Mouse (Mus musculus) kidney, postnatal 0 days (tissue): ENCODE data around the gene Prkn. TPM values are rescaled to one million over a fixed set of nuclear protein-coding genes. Genes with fewer than 3 reads are reported as not detected.

Experiments used
- ATAC-seq: fragments of 200-750 bp; cut with Nextera tagmentation; replicated peaks from 2 replicates; pipeline ENCODE4 v1.8.0; 2017; ENCODE audit warnings: low read depth, moderate number of reproducible peaks, moderate TSS enrichment, moderate library complexity; ENCODE audit not compliant: low FRiP score
- DNase-seq: peaks from one replicate; pipeline ENCODE4 v3.0.0-alpha.2; 2016; ENCODE audit warnings: low spot score
- H3K27ac ChIP-seq: fragments of 300-500 bp; sonication (generic); 2 replicates; pipeline ENCODE4 v1.5.1; 2014; ENCODE audit warnings: mild to moderate bottlenecking
- H3K27me3 ChIP-seq: fragments of 300-500 bp; sonication (generic); 2 replicates; pipeline ENCODE4 v1.6.1; 2014; ENCODE audit warnings: low read length, mixed read lengths; ENCODE audit not compliant: insufficient read depth
- H3K36me3 ChIP-seq: fragments of 300-500 bp; sonication (generic); 2 replicates; pipeline ENCODE4 v1.6.1; 2014; ENCODE audit warnings: low read length, mixed read lengths; ENCODE audit not compliant: insufficient read depth
- H3K4me1 ChIP-seq: fragments of 300-500 bp; sonication (generic); replicated peaks from 2 replicates; pipeline ENCODE4 v1.6.1; 2014; ENCODE audit warnings: antibody characterized with exemption, low read length, mixed read lengths; ENCODE audit not compliant: insufficient read depth
- H3K4me2 ChIP-seq: fragments of 300-500 bp; sonication (generic); 2 replicates; pipeline ENCODE4 v1.6.1; 2014; ENCODE audit warnings: mild to moderate bottlenecking, low read length, moderate library complexity, mixed read lengths
- H3K4me3 ChIP-seq: fragments of 300-500 bp; sonication (generic); replicated peaks from 2 replicates; pipeline ENCODE4 v1.5.1; 2014; ENCODE audit warnings: low read depth, low read length
- H3K9ac ChIP-seq: fragments of 300-500 bp; sonication (generic); 2 replicates; pipeline ENCODE4 v1.6.1; 2014; ENCODE audit warnings: low read depth, low read length
- H3K9me3 ChIP-seq: fragments of 300-500 bp; sonication (generic); replicated peaks from 2 replicates; pipeline ENCODE4 v1.6.1; 2016; ENCODE audit warnings: low read length, inconsistent platforms, mixed read lengths
- CTCF ChIP-seq: IDR thresholded peaks from 2 replicates; pipeline ENCODE4 v1.5.1; 2016; ENCODE audit warnings: antibody characterized with exemption, low read depth, mild to moderate bottlenecking, moderate library complexity
- WGBS: fragments of 180-500 bp; shearing (Covaris S2); extraction: QIAGEN DNeasy Blood & Tissue Kit; methylation state at CpG from one replicate; pipeline ENCODE4 v1.1.7; 2014; 5-methylcytosine and 5-hydroxymethylcytosine counted together
- polyA plus RNA-seq: library from polyadenylated mRNA; unstranded; fragments of >200 nt; fragmentation: Nextera tagmentation; extraction: Ambion mirVana; gene quantifications from 2 replicates; pipeline ENCODE4 v1.2.1, GENCODE M21; 2015

Prkn gene
- polyA plus RNA-seq, 1 experiment from 2014 or later: 3.6 TPM

DNA sequence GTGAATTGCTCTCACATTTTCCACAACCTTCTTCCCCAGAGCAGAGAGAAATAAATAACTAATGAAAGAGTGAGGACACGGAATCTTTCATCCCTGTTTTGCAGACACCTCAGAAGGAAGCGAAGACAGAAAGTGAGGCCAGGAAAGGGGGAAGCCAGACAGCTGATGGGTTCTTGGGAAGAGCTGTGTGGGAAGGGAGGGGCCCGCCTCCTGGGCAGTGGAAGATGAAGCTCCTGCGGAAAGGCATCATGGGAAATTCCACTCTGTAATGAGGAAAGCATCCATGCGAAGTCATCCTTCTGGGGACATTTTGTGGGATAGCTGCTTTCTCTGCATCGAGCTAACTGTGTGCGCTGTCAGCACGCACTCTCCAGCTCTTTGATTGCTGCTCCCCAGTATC is 491.9 kb downstream of the Prkn start:
- Histone ChIP-seq H3K27ac (no peak overlapping the region), H3K9ac (no peak overlapping the region), H3K27me3 (no peaks in the 10 kb centered on the region), H3K9me3 (no peaks in the 10 kb centered on the region), H3K36me3 (no peaks in the 10 kb centered on the region), H3K4me3 (no peak overlapping the region), H3K4me1 (no peaks in the 10 kb centered on the region), H3K4me2 (no peak overlapping the region)
- no peak for ATAC-seq
- TF ChIP-seq CTCF: no peak
- peak; percentile 47 for DNase-seq
- 38% methylated on average over 8 of the region's 8 CpGs for WGBS

DNA sequence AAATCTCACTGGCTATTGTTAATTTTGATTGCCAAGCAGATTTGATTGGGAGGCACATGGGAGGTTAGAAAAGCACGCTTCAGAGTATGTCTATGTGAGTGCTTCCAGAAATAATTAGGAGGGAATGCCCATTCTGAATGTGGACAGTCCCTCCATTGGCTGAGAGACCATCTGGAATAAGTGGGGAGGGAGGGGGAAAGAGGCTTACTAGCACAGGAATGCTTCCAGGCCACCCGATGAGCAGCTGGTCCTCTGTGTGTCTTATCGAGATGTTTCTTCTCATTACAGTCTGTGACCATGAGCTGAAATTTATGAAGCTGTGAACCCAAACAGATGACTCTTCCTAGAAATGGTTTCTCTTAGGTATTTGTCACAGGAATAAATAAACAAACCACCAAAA is 493.6 kb downstream of the Prkn start:
- ATAC-seq: no peak
- Histone ChIP-seq H3K9me3 (no peaks in the 10 kb centered on the region), H3K27ac (no peak overlapping the region), H3K9ac (no peak overlapping the region), H3K36me3 (no peaks in the 10 kb centered on the region), H3K4me2 (no peak overlapping the region), H3K4me1 (no peaks in the 10 kb centered on the region), H3K27me3 (no peaks in the 10 kb centered on the region), H3K4me3 (no peak overlapping the region)
- no peak for DNase-seq
- TF ChIP-seq CTCF: no peak
- WGBS: 65% methylated on average over 3 of the region's 3 CpGs

DNA sequence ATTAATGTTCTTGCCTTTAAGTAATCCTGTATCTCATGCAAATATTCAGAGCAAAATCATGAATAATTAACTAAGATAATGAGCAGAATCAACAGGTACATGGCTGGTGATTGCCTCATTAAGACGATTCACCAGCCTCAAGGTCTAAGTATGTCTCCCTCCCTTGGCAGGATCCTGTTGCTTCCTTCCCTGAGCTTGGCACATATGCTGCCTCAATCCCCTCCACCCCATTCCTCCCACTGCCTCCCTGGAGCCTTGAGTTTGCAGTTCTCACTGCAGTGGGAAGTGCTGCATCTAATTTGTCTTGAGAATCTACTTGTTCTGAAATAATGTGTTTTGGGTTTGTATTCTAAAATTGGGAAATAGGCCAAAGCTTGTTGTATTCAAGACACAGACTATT is 496.0 kb downstream of the Prkn start:
- no peaks in the 10 kb centered on the region for H3K27me3 ChIP-seq
- no peaks in the 10 kb centered on the region for H3K4me1 ChIP-seq
- no peak for ATAC-seq
- H3K4me2 ChIP-seq: no peak overlapping the region
- TF ChIP-seq CTCF: no peak
- H3K9me3 ChIP-seq: no peaks in the 10 kb centered on the region
- H3K4me3 ChIP-seq: no peak overlapping the region
- no peak overlapping the region for H3K9ac ChIP-seq
- H3K36me3 ChIP-seq: no peaks in the 10 kb centered on the region
- 59% methylated on average over 1 of the region's 1 CpGs for WGBS
- DNase-seq: no peak
- no peak overlapping the region for H3K27ac ChIP-seq

DNA sequence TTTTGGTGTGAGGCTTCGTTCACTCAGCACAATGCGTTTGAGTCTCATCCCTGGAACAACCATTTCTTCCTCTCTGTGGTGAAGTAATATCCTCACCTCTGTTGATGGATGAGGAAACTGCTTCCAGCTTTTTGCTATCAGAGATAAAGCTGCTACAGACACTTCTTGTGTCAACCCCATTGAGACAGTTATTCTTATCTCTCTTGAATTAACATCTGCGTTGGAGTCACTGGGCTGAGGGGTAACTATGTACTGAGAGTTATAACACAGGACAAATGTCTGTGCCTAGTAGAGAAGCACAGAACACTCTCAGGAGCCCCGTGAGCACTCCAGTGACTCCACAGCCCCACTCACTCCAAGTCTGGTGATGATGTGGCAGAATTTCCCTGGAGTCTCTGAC is 500.2 kb downstream of the Prkn start:
- no peaks in the 10 kb centered on the region for H3K4me1 ChIP-seq
- no peaks in the 10 kb centered on the region for H3K36me3 ChIP-seq
- DNase-seq (no peak), ATAC-seq (no peak)
- H3K9me3 ChIP-seq: no peaks in the 10 kb centered on the region
- 59% methylated on average over 4 of the region's 4 CpGs for WGBS
- TF ChIP-seq CTCF: no peak
- no peak overlapping the region for H3K9ac ChIP-seq
- no peak overlapping the region for H3K27ac ChIP-seq
- H3K4me2 ChIP-seq: no peak overlapping the region
- H3K27me3 ChIP-seq: no peaks in the 10 kb centered on the region
- H3K4me3 ChIP-seq: no peak overlapping the region

DNA sequence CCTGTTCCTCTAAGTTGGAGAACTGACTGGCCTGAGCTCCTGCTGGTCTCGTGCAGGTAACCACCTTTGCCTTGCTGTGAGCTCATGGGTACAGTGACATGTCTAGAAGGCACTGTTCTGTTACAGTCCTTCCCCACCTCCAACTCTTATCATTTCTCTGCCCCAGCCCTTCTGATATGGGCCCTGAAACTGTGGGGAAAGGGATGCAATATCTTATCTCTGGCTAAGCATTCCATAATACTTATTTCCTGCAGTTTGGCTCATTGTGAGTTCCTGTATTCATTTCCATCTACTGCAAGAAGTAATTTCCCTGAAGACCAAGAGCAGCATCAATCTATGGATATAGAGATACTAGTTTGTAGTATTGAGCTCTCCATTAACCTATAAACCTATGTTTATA is 506.1 kb downstream of the Prkn start:
- no peaks in the 10 kb centered on the region for H3K9me3 ChIP-seq
- no peak overlapping the region for H3K27ac ChIP-seq
- no peak overlapping the region for H3K9ac ChIP-seq
- TF ChIP-seq CTCF: no peak
- H3K4me2 ChIP-seq: no peak overlapping the region
- WGBS: 95% methylated on average over 1 of the region's 1 CpGs
- no peaks in the 10 kb centered on the region for H3K27me3 ChIP-seq
- no peak for ATAC-seq
- DNase-seq: no peak
- H3K4me3 ChIP-seq: no peak overlapping the region
- H3K36me3 ChIP-seq: no peaks in the 10 kb centered on the region
- H3K4me1 ChIP-seq: no peaks in the 10 kb centered on the region

DNA sequence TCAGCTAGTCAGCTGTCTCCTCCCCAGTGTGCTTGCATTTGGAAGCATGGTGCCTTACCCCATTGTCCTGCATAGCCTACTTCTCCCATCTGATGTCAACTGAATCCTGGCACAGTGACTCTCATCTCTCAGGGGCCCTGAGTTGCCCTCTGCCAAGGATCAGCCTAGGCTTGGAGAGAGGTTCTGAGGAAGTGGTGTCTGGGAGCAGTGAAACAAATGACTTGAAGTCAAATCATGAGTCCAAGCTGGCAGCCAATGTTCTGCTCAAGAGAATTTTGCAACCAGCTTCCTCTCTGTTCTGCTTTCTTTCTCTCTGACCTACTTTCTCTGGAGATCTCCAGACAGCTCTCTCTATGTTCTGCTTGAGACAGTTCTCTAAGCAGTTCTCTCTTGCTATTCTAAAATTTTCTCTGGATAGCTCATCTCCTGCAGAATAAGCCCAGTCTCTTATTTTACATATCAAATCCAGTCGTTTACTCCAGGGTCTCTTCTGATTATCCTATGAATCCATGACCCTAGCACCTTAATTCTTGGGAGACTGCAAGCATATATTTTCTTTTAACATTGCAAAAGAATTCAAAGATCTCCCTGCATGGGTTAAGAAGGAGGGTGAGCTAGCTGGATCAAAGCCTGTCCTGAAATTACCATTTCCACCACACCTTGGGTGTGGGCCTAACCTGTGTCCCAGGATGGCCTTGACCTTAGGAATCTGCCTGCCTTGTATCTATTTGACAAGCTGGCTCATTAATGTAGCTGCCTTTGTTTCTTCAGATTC is 512.8 kb downstream of the Prkn start:
- Histone ChIP-seq H3K27ac (no peak overlapping the region), H3K9ac (no peak overlapping the region), H3K27me3 (no peaks in the 10 kb centered on the region), H3K4me1 (no peaks in the 10 kb centered on the region), H3K9me3 (no peaks in the 10 kb centered on the region), H3K4me2 (no peak overlapping the region), H3K36me3 (no peaks in the 10 kb centered on the region), H3K4me3 (no peak overlapping the region)
- WGBS: 51% methylated on average over 1 of the region's 1 CpGs
- DNase-seq (no peak), ATAC-seq (no peak)
- TF ChIP-seq CTCF: no peak

DNA sequence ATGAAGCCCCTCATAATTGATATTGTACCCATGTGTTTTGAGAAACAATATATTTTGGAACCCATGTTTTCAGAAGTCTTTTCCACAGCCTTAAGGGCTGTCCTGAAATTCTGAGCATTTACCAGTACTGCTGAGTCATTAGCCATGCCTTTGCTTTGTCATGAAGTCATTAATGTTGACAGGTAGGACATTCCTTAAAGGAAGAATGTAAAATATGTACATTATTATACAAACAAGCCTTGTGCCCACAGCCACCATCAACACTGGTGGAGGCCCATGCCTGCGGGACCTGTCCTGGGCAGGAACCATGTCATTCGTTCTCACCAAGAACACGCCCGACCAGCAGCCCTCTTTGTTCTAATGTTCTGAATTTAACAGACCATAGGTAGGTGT is 513.4 kb downstream of the Prkn start:
- no peak overlapping the region for H3K4me3 ChIP-seq
- ATAC-seq (no peak), DNase-seq (no peak)
- no peak overlapping the region for H3K9ac ChIP-seq
- no peaks in the 10 kb centered on the region for H3K4me1 ChIP-seq
- H3K9me3 ChIP-seq: no peaks in the 10 kb centered on the region
- H3K27ac ChIP-seq: no peak overlapping the region
- no peaks in the 10 kb centered on the region for H3K27me3 ChIP-seq
- no peak overlapping the region for H3K4me2 ChIP-seq
- no peak for TF ChIP-seq CTCF
- H3K36me3 ChIP-seq: no peaks in the 10 kb centered on the region
- 84% methylated on average over 4 of the region's 4 CpGs for WGBS
